Mouse (Mus musculus) neural tube, embryonic 11.5 days (tissue): ENCODE measurements around the gene C330007P06Rik. TPM values are rescaled to one million over a fixed set of nuclear protein-coding genes. Genes with fewer than 3 reads are reported as not detected.

Source experiments
- ATAC-seq: fragments of 200-750 bp; cut with Nextera tagmentation; 2 replicates; pipeline ENCODE4 v1.8.0; 2017; ENCODE audit warnings: moderate number of reproducible peaks, mild to moderate bottlenecking, moderate TSS enrichment, moderate library complexity; ENCODE audit not compliant: insufficient read depth, low FRiP score, low TSS enrichment
- DNase-seq: peaks from one replicate; pipeline ENCODE4 v3.0.0-alpha.2; 2015; ENCODE audit warnings: low spot score
- H3K27ac ChIP-seq: fragments of 300-500 bp; sonication (generic); 2 replicates; pipeline ENCODE4 v1.5.1; 2014; ENCODE audit warnings: low read depth, mild to moderate bottlenecking, low read length
- H3K27me3 ChIP-seq: fragments of 300-500 bp; sonication (generic); 2 replicates; pipeline ENCODE4 v1.6.1; 2014; ENCODE audit warnings: mild to moderate bottlenecking, low read length, mixed read lengths; ENCODE audit not compliant: control insufficient read depth, insufficient read depth
- H3K36me3 ChIP-seq: fragments of 300-500 bp; sonication (generic); 2 replicates; pipeline ENCODE4 v1.6.1; 2014; ENCODE audit warnings: mild to moderate bottlenecking, low read length, moderate library complexity, mixed read lengths; ENCODE audit not compliant: control insufficient read depth, insufficient read depth
- H3K4me1 ChIP-seq: fragments of 300-500 bp; sonication (generic); 2 replicates; pipeline ENCODE4 v1.6.1; 2014; ENCODE audit warnings: low read length, mixed read lengths; ENCODE audit not compliant: control insufficient read depth, insufficient read depth
- H3K4me2 ChIP-seq: fragments of 300-500 bp; sonication (generic); 2 replicates; pipeline ENCODE4 v1.6.1; 2014; ENCODE audit warnings: low read depth, mild to moderate bottlenecking, moderate library complexity
- H3K4me3 ChIP-seq: fragments of 300-500 bp; sonication (generic); 2 replicates; pipeline ENCODE4 v1.5.1; 2014; ENCODE audit warnings: low read depth, low read length
- H3K9ac ChIP-seq: fragments of 300-500 bp; sonication (generic); 2 replicates; pipeline ENCODE4 v1.6.1; 2014; ENCODE audit warnings: mild to moderate bottlenecking, low read length
- H3K9me3 ChIP-seq: fragments of 300-500 bp; sonication (generic); 2 replicates; pipeline ENCODE4 v1.6.1; 2016; ENCODE audit warnings: low read length; ENCODE audit not compliant: control insufficient read depth
- WGBS: fragments of 180-500 bp; shearing (Covaris S2); extraction: QIAGEN DNeasy Blood & Tissue Kit; methylation state at CpG from one replicate; pipeline ENCODE4 v1.1.7; 2014; 5-methylcytosine and 5-hydroxymethylcytosine counted together
- polyA plus RNA-seq: library from polyadenylated mRNA; unstranded; fragments of >200 nt; fragmentation: Nextera tagmentation; extraction: Ambion mirVana; gene quantifications from 2 replicates; pipeline ENCODE4 v1.2.1, GENCODE M21; 2014

C330007P06Rik gene
- polyA plus RNA-seq, result 37.4 and 39.3 TPM in 2 replicates

- no peaks in the 10 kb centered on the region for H3K36me3 ChIP-seq
- no peaks in the 10 kb centered on the region for H3K9me3 ChIP-seq
- peak within 1 kb of the TSS; percentile 49 for H3K4me2 ChIP-seq
- WGBS, result 13% methylated on average over 8 of the region's 8 CpGs
- ATAC-seq, result peak; percentile 29; the same call in 1 of the 2 replicates
- peak within 1 kb of the TSS; percentile 62 for H3K4me3 ChIP-seq
- H3K4me1 ChIP-seq, result no peaks in the 10 kb centered on the region
- H3K9ac ChIP-seq, result peak within 1 kb of the TSS; percentile 77
- no peak for DNase-seq
- H3K27ac ChIP-seq, result 0 out of 2 replicates have a peak within 1 kb of the TSS, but pooled peaks have one; percentile 20
- H3K27me3 ChIP-seq, result no peaks in the 10 kb centered on the region
Observed at GRCm38 (mm10) chrX:36873765-36874164, at the start of gene C330007P06Rik, which contains the start of gene Ube2a. TSS of gene C330007P06Rik (minus strand) at chrX:36874111. TSS of gene Ube2a (plus strand) at chrX:36873900.

GRCm38 (mm10) chrX:36921346-36921745, 47.4 kb upstream of the C330007P06Rik start:
- no peak overlapping the region for H3K9ac ChIP-seq
- H3K4me3 ChIP-seq, result no peak overlapping the region
- no peaks in the 10 kb centered on the region for H3K36me3 ChIP-seq
- no peak overlapping the region for H3K4me2 ChIP-seq
- H3K27me3 ChIP-seq, result no peaks in the 10 kb centered on the region
- DNase-seq (no peak), ATAC-seq (no peak)
- 90% methylated on average over 4 of the region's 4 CpGs for WGBS
- H3K4me1 ChIP-seq, result no peaks in the 10 kb centered on the region
- H3K27ac ChIP-seq, result no peak overlapping the region
- no peaks in the 10 kb centered on the region for H3K9me3 ChIP-seq

GRCm38 (mm10) chrX:36917749-36918148, 43.8 kb upstream of the C330007P06Rik start:
- Histone ChIP-seq H3K27ac (no peak overlapping the region), H3K9ac (no peak overlapping the region), H3K4me2 (no peak overlapping the region), H3K36me3 (no peaks in the 10 kb centered on the region), H3K27me3 (no peaks in the 10 kb centered on the region), H3K4me3 (no peak overlapping the region), H3K4me1 (no peaks in the 10 kb centered on the region), H3K9me3 (no peaks in the 10 kb centered on the region)
- DNase-seq, result no peak
- WGBS, result 90% methylated on average over 1 of the region's 1 CpGs
- no peak for ATAC-seq

- WGBS, result 44% methylated on average over 12 of the region's 12 CpGs
- no peaks in the 10 kb centered on the region for H3K4me1 ChIP-seq
- H3K4me3 ChIP-seq, result no peak overlapping the region
- H3K9me3 ChIP-seq, result no peaks in the 10 kb centered on the region
- H3K27me3 ChIP-seq, result no peaks in the 10 kb centered on the region
- DNase-seq (peak; percentile 35), ATAC-seq (no peak)
- H3K9ac ChIP-seq, result no peak overlapping the region
- no peaks in the 10 kb centered on the region for H3K36me3 ChIP-seq
- H3K4me2 ChIP-seq, result no peak overlapping the region
- H3K27ac ChIP-seq, result no peak overlapping the region
Observed at GRCm38 (mm10) chrX:36911343-36911742, 37.4 kb upstream of the C330007P06Rik start.

GRCm38 (mm10) chrX:36906539-36906938, 32.6 kb upstream of the C330007P06Rik start:
- no peaks in the 10 kb centered on the region for H3K36me3 ChIP-seq
- no peak overlapping the region for H3K4me2 ChIP-seq
- DNase-seq (no peak), ATAC-seq (no peak)
- H3K9ac ChIP-seq, result no peak overlapping the region
- H3K4me1 ChIP-seq, result no peaks in the 10 kb centered on the region
- no peaks in the 10 kb centered on the region for H3K9me3 ChIP-seq
- H3K27me3 ChIP-seq, result no peaks in the 10 kb centered on the region
- H3K27ac ChIP-seq, result no peak overlapping the region
- 45% methylated on average over 5 of the region's 5 CpGs for WGBS
- H3K4me3 ChIP-seq, result no peak overlapping the region

GRCm38 (mm10) chrX:36903115-36903768, 29.3 kb upstream of the C330007P06Rik start:
- Histone ChIP-seq H3K9ac (peak overlapping the region; percentile 68), H3K4me1 (no peaks in the 10 kb centered on the region), H3K36me3 (no peaks in the 10 kb centered on the region), H3K9me3 (no peaks in the 10 kb centered on the region), H3K27ac (peak overlapping the region; percentile 70; the same call in 1 of the 2 replicates), H3K27me3 (no peaks in the 10 kb centered on the region), H3K4me2 (peak overlapping the region; percentile 51), H3K4me3 (peak overlapping the region; percentile 52)
- DNase-seq, result peak; percentile 92
- 19% methylated on average over 29 of the region's 32 CpGs for WGBS
- peak; percentile 91 for ATAC-seq

GRCm38 (mm10) chrX:36902321-36903114, 28.6 kb upstream of the C330007P06Rik start, which contains the start of gene Nkrf:
TSS of gene Nkrf (minus strand) at chrX:36902899.
- Histone ChIP-seq H3K27me3 (no peaks in the 10 kb centered on the region), H3K4me3 (peak within 1 kb of the TSS; percentile 52), H3K36me3 (no peaks in the 10 kb centered on the region), H3K9ac (peak within 1 kb of the TSS; percentile 68), H3K4me2 (peak within 1 kb of the TSS; percentile 51), H3K27ac (peak within 1 kb of the TSS; percentile 70), H3K9me3 (no peaks in the 10 kb centered on the region), H3K4me1 (no peaks in the 10 kb centered on the region)
- DNase-seq (peak; percentile 33), ATAC-seq (peak; percentile 75)
- WGBS, result 19% methylated on average over 26 of the region's 47 CpGs

- 35% methylated on average over 3 of the region's 3 CpGs for WGBS
- Histone ChIP-seq H3K27me3 (no peaks in the 10 kb centered on the region), H3K27ac (no peak overlapping the region), H3K4me1 (no peaks in the 10 kb centered on the region), H3K4me2 (peak overlapping the region; percentile 51), H3K9me3 (no peaks in the 10 kb centered on the region), H3K9ac (peak overlapping the region; percentile 68), H3K36me3 (no peaks in the 10 kb centered on the region), H3K4me3 (peak overlapping the region; percentile 52)
- no peak for ATAC-seq
- no peak for DNase-seq
Observed at GRCm38 (mm10) chrX:36901655-36902054, 27.7 kb upstream of the C330007P06Rik start.
